Mouse (Mus musculus): Measurements from ENCODE around the gene Ap3b2. TPM values are rescaled to one million over a fixed set of nuclear protein-coding genes. Genes with fewer than 3 reads are reported as not detected.

Ap3b2 gene
- total RNA-seq (2021) = 100 to 1,000 TPM; 164 to 171 TPM
- long read RNA-seq, transcript Ap3b2-201 (26 exons, 3,804 nt) = major isoform, 143 of 185 reads
- long read RNA-seq, partial matches to known transcripts = 20 of 185 reads
- long read RNA-seq, other reads (novel, unspliced or antisense) = 22 of 185 reads

GRCm38 (mm10) chr7:81493331-81494021 lies at the start of gene Ap3b2:
TSS of gene Ap3b2 (minus strand) at chr7:81493925.
- peak; percentile 66 to 83 for DNase-seq (ENCODE audit: low spot score in 2 of 2)

- DNase-seq (ENCODE audit: low spot score in 2 of 2) = no peak
Measured at GRCm38 (mm10) chr7:81542934-81543333, 49.2 kb upstream of the Ap3b2 start.

- peak; percentile 55 to 84 for DNase-seq (ENCODE audit: low spot score in 2 of 2)
Measured at GRCm38 (mm10) chr7:81541924-81542524, 48.3 kb upstream of the Ap3b2 start.

- peak in 1 of 2 experiments; percentile 57 for DNase-seq (ENCODE audit: low spot score in 2 of 2)
Measured at GRCm38 (mm10) chr7:81540999-81541398, 47.3 kb upstream of the Ap3b2 start.

- DNase-seq (ENCODE audit: low spot score in 2 of 2) = peak in 1 of 2 experiments; percentile 42
Measured at GRCm38 (mm10) chr7:81539565-81539964, 45.8 kb upstream of the Ap3b2 start.

- peak in 1 of 2 experiments; percentile 62 for DNase-seq (ENCODE audit: low spot score in 2 of 2)
Measured at GRCm38 (mm10) chr7:81538070-81538675, 44.4 kb upstream of the Ap3b2 start.

- DNase-seq (ENCODE audit: low spot score in 2 of 2) = no peak
Measured at GRCm38 (mm10) chr7:81536478-81536877, 42.8 kb upstream of the Ap3b2 start.

- no peak for DNase-seq (ENCODE audit: low spot score in 2 of 2)
Measured at GRCm38 (mm10) chr7:81531462-81531861, 37.7 kb upstream of the Ap3b2 start.

- DNase-seq (ENCODE audit: low spot score in 2 of 2) = no peak
Measured at GRCm38 (mm10) chr7:81528918-81529317, 35.2 kb upstream of the Ap3b2 start.

GRCm38 (mm10) chr7:81523663-81524017 lies 29.9 kb upstream of the Ap3b2 start:
- no peak for DNase-seq (ENCODE audit: low spot score in 2 of 2)

GRCm38 (mm10) chr7:81523008-81523662 lies 29.4 kb upstream of the Ap3b2 start:
- peak; percentile 88 to 95 for DNase-seq (ENCODE audit: low spot score in 2 of 2)

- no peak for DNase-seq (ENCODE audit: low spot score in 2 of 2)
Measured at GRCm38 (mm10) chr7:81516154-81517030, 22.7 kb upstream of the Ap3b2 start.

GRCm38 (mm10) chr7:81514906-81515590 lies 21.3 kb upstream of the Ap3b2 start:
- DNase-seq (ENCODE audit: low spot score in 2 of 2) = no peak

GRCm38 (mm10) chr7:81501050-81501449 lies 7.3 kb upstream of the Ap3b2 start:
- DNase-seq (ENCODE audit: low spot score in 2 of 2) = no peak

- no peak for DNase-seq (ENCODE audit: low spot score in 2 of 2)
Measured at GRCm38 (mm10) chr7:81498181-81498580, 4.5 kb upstream of the Ap3b2 start, which contains the start of gene BC048679. TSS of gene BC048679 (minus strand) at chr7:81498281.

GRCm38 (mm10) chr7:81497171-81497570 lies 3.4 kb upstream of the Ap3b2 start:
- no peak for DNase-seq (ENCODE audit: low spot score in 2 of 2)

- no peak for DNase-seq (ENCODE audit: low spot score in 2 of 2)
Measured at GRCm38 (mm10) chr7:81492628-81493027, 1.1 kb downstream of the Ap3b2 start.

GRCm38 (mm10) chr7:81489649-81490048 lies 4.1 kb downstream of the Ap3b2 start:
- no peak for DNase-seq (ENCODE audit: low spot score in 2 of 2)

GRCm38 (mm10) chr7:81480800-81481199 lies 12.9 kb downstream of the Ap3b2 start:
- DNase-seq (ENCODE audit: low spot score in 2 of 2) = no peak

GRCm38 (mm10) chr7:81479531-81480090 lies 14.1 kb downstream of the Ap3b2 start:
- DNase-seq (ENCODE audit: low spot score in 2 of 2) = no peak
